Mouse (Mus musculus): ENCODE results near the gene Lgr6. TPM values are rescaled to one million over a fixed set of nuclear protein-coding genes. Genes with fewer than 3 reads are reported as not detected.
A peak's percentile ranks its signal among the peaks of the same experiment; 100 is the strongest.

Gene Lgr6
- polyA plus RNA-seq, 1 experiment from 2014 or later, result 1.2 TPM

- no peak for DNase-seq (ENCODE audit: low spot score)
- whole genome bisulfite sequencing, result 83% methylated on average over 10 of the region's 10 CpGs
- H3K9ac ChIP-seq, result no peak overlapping the region
- no peaks in the 10 kb centered on the region for H3K9me3 ChIP-seq (ENCODE audit: control insufficient read depth, low read length)
- H3K27ac ChIP-seq, result no peak overlapping the region
- H3K4me3 ChIP-seq (replicated peaks; ENCODE audit: low read length), result no peak overlapping the region
- ATAC-seq (ENCODE audit: low FRiP score), result no peak
- no peak overlapping the region for H3K4me2 ChIP-seq (replicated peaks)
- no peaks in the 10 kb centered on the region for H3K36me3 ChIP-seq (replicated peaks; ENCODE audit: control insufficient read depth, insufficient read depth)
- peaks cover 22% of the 10 kb centered on the region for H3K27me3 ChIP-seq (ENCODE audit: control insufficient read depth, insufficient read depth, low read length)
- no peaks in the 10 kb centered on the region for H3K4me1 ChIP-seq (replicated peaks; ENCODE audit: control insufficient read depth, insufficient read depth, low read length)
These were observed 15.4 kb downstream of the Lgr6 start for GRCm38 (mm10) chr1:135089626-135090025.

- 62% methylated on average over 1 of the region's 1 CpGs for WGBS
- no peak for ATAC-seq (ENCODE audit: low FRiP score)
- H3K4me1 ChIP-seq (replicated peaks; ENCODE audit: control insufficient read depth, insufficient read depth, low read length), result no peaks in the 10 kb centered on the region
These were observed 17.7 kb downstream of the Lgr6 start for GRCm38 (mm10) chr1:135087414-135087813.

GRCm38 (mm10) chr1:135086015-135086414 lies 19.1 kb downstream of the Lgr6 start:
- ATAC-seq (ENCODE audit: low FRiP score) (no peak), DNase-seq (ENCODE audit: low spot score) (no peak)
- Histone ChIP-seq H3K27me3 (ENCODE audit: control insufficient read depth, insufficient read depth, low read length) (peaks cover 23% of the 10 kb centered on the region), H3K9me3 (ENCODE audit: control insufficient read depth, low read length) (no peaks in the 10 kb centered on the region), H3K4me3 (replicated peaks; ENCODE audit: low read length) (no peak overlapping the region), H3K27ac (no peak overlapping the region), H3K4me1 (replicated peaks; ENCODE audit: control insufficient read depth, insufficient read depth, low read length) (no peaks in the 10 kb centered on the region), H3K4me2 (replicated peaks) (no peak overlapping the region), H3K9ac (no peak overlapping the region), H3K36me3 (replicated peaks; ENCODE audit: control insufficient read depth, insufficient read depth) (no peaks in the 10 kb centered on the region)
- 42% methylated on average over 7 of the region's 7 CpGs for WGBS

More at GRCm38 (mm10) chr1:135087414-135087813, 17.7 kb downstream of the Lgr6 start:
- no peaks in the 10 kb centered on the region for H3K9me3 ChIP-seq (ENCODE audit: control insufficient read depth, low read length)
- H3K4me3 ChIP-seq (replicated peaks; ENCODE audit: low read length), result no peak overlapping the region
- H3K36me3 ChIP-seq (replicated peaks; ENCODE audit: control insufficient read depth, insufficient read depth), result no peaks in the 10 kb centered on the region
- H3K9ac ChIP-seq, result no peak overlapping the region
- no peak overlapping the region for H3K4me2 ChIP-seq (replicated peaks)
- no peak overlapping the region for H3K27ac ChIP-seq
- H3K27me3 ChIP-seq (ENCODE audit: control insufficient read depth, insufficient read depth, low read length), result peaks cover 23% of the 10 kb centered on the region
- DNase-seq (ENCODE audit: low spot score), result no peak

GRCm38 (mm10) chr1:135085296-135085871 lies 19.7 kb downstream of the Lgr6 start:
- 23% methylated on average over 28 of the region's 28 CpGs for WGBS

GRCm38 (mm10) chr1:135083465-135083864 lies 21.6 kb downstream of the Lgr6 start:
- Histone ChIP-seq H3K27ac (no peak overlapping the region), H3K4me2 (replicated peaks) (no peak overlapping the region), H3K4me1 (replicated peaks; ENCODE audit: control insufficient read depth, insufficient read depth, low read length) (no peaks in the 10 kb centered on the region), H3K9me3 (ENCODE audit: control insufficient read depth, low read length) (no peaks in the 10 kb centered on the region), H3K36me3 (replicated peaks; ENCODE audit: control insufficient read depth, insufficient read depth) (no peaks in the 10 kb centered on the region), H3K27me3 (ENCODE audit: control insufficient read depth, insufficient read depth, low read length) (peaks cover 23% of the 10 kb centered on the region), H3K4me3 (replicated peaks; ENCODE audit: low read length) (no peak overlapping the region), H3K9ac (no peak overlapping the region)
- DNase-seq (ENCODE audit: low spot score) (no peak), ATAC-seq (ENCODE audit: low FRiP score) (no peak)
- 70% methylated on average over 9 of the region's 9 CpGs for WGBS

More at GRCm38 (mm10) chr1:135085296-135085871, 19.7 kb downstream of the Lgr6 start:
- DNase-seq (ENCODE audit: low spot score) (no peak), ATAC-seq (ENCODE audit: low FRiP score) (no peak)
- Histone ChIP-seq H3K27me3 (ENCODE audit: control insufficient read depth, insufficient read depth, low read length) (peaks cover 23% of the 10 kb centered on the region), H3K4me1 (replicated peaks; ENCODE audit: control insufficient read depth, insufficient read depth, low read length) (no peaks in the 10 kb centered on the region), H3K4me3 (replicated peaks; ENCODE audit: low read length) (no peak overlapping the region), H3K27ac (no peak overlapping the region), H3K36me3 (replicated peaks; ENCODE audit: control insufficient read depth, insufficient read depth) (no peaks in the 10 kb centered on the region), H3K9ac (no peak overlapping the region), H3K4me2 (replicated peaks) (0 out of 2 replicates have a peak overlapping the region, but pooled peaks have one; percentile 7), H3K9me3 (ENCODE audit: control insufficient read depth, low read length) (no peaks in the 10 kb centered on the region)

- H3K36me3 ChIP-seq (replicated peaks; ENCODE audit: control insufficient read depth, insufficient read depth), result no peaks in the 10 kb centered on the region
- no peak overlapping the region for H3K27ac ChIP-seq
- peaks cover 23% of the 10 kb centered on the region for H3K27me3 ChIP-seq (ENCODE audit: control insufficient read depth, insufficient read depth, low read length)
- no peak overlapping the region for H3K9ac ChIP-seq
- DNase-seq (ENCODE audit: low spot score) (no peak), ATAC-seq (ENCODE audit: low FRiP score) (no peak)
- no peaks in the 10 kb centered on the region for H3K9me3 ChIP-seq (ENCODE audit: control insufficient read depth, low read length)
- H3K4me1 ChIP-seq (replicated peaks; ENCODE audit: control insufficient read depth, insufficient read depth, low read length), result no peaks in the 10 kb centered on the region
- no peak overlapping the region for H3K4me3 ChIP-seq (replicated peaks; ENCODE audit: low read length)
- H3K4me2 ChIP-seq (replicated peaks), result no peak overlapping the region
- 76% methylated on average over 3 of the region's 3 CpGs for WGBS
These were observed 22.8 kb downstream of the Lgr6 start for GRCm38 (mm10) chr1:135082267-135082666.

- WGBS, result 46% methylated on average over 2 of the region's 2 CpGs
- Histone ChIP-seq H3K27me3 (ENCODE audit: control insufficient read depth, insufficient read depth, low read length) (no peaks in the 10 kb centered on the region), H3K9ac (no peak overlapping the region), H3K4me3 (replicated peaks; ENCODE audit: low read length) (no peak overlapping the region), H3K9me3 (ENCODE audit: control insufficient read depth, low read length) (no peaks in the 10 kb centered on the region), H3K4me1 (replicated peaks; ENCODE audit: control insufficient read depth, insufficient read depth, low read length) (no peaks in the 10 kb centered on the region), H3K4me2 (replicated peaks) (no peak overlapping the region), H3K27ac (no peak overlapping the region), H3K36me3 (replicated peaks; ENCODE audit: control insufficient read depth, insufficient read depth) (no peaks in the 10 kb centered on the region)
- ATAC-seq (ENCODE audit: low FRiP score) (no peak), DNase-seq (ENCODE audit: low spot score) (no peak)
These were observed 26.1 kb downstream of the Lgr6 start for GRCm38 (mm10) chr1:135079021-135079420.

GRCm38 (mm10) chr1:135076470-135076869 lies 28.6 kb downstream of the Lgr6 start:
- H3K4me1 ChIP-seq (replicated peaks; ENCODE audit: control insufficient read depth, insufficient read depth, low read length), result no peaks in the 10 kb centered on the region
- H3K4me2 ChIP-seq (replicated peaks), result no peak overlapping the region
- H3K27ac ChIP-seq, result no peak overlapping the region
- no peaks in the 10 kb centered on the region for H3K27me3 ChIP-seq (ENCODE audit: control insufficient read depth, insufficient read depth, low read length)
- no peaks in the 10 kb centered on the region for H3K36me3 ChIP-seq (replicated peaks; ENCODE audit: control insufficient read depth, insufficient read depth)
- no peak for ATAC-seq (ENCODE audit: low FRiP score)
- 63% methylated on average over 5 of the region's 5 CpGs for WGBS
- H3K9me3 ChIP-seq (ENCODE audit: control insufficient read depth, low read length), result no peaks in the 10 kb centered on the region
- no peak for DNase-seq (ENCODE audit: low spot score)
- no peak overlapping the region for H3K9ac ChIP-seq
- no peak overlapping the region for H3K4me3 ChIP-seq (replicated peaks; ENCODE audit: low read length)

- H3K36me3 ChIP-seq (replicated peaks; ENCODE audit: control insufficient read depth, insufficient read depth), result no peaks in the 10 kb centered on the region
- no peak overlapping the region for H3K4me2 ChIP-seq (replicated peaks)
- no peak overlapping the region for H3K9ac ChIP-seq
- no peaks in the 10 kb centered on the region for H3K4me1 ChIP-seq (replicated peaks; ENCODE audit: control insufficient read depth, insufficient read depth, low read length)
- no peaks in the 10 kb centered on the region for H3K27me3 ChIP-seq (ENCODE audit: control insufficient read depth, insufficient read depth, low read length)
- no peak overlapping the region for H3K4me3 ChIP-seq (replicated peaks; ENCODE audit: low read length)
- no peak for DNase-seq (ENCODE audit: low spot score)
- no peak overlapping the region for H3K27ac ChIP-seq
- H3K9me3 ChIP-seq (ENCODE audit: control insufficient read depth, low read length), result no peaks in the 10 kb centered on the region
- whole genome bisulfite sequencing, result 100% methylated on average over 1 of the region's 1 CpGs
- no peak for ATAC-seq (ENCODE audit: low FRiP score)
These were observed 29.8 kb downstream of the Lgr6 start for GRCm38 (mm10) chr1:135075270-135075669.

- Histone ChIP-seq H3K4me1 (replicated peaks; ENCODE audit: control insufficient read depth, insufficient read depth, low read length) (no peaks in the 10 kb centered on the region), H3K27me3 (ENCODE audit: control insufficient read depth, insufficient read depth, low read length) (no peaks in the 10 kb centered on the region), H3K27ac (no peak overlapping the region), H3K4me3 (replicated peaks; ENCODE audit: low read length) (no peak overlapping the region), H3K36me3 (replicated peaks; ENCODE audit: control insufficient read depth, insufficient read depth) (no peaks in the 10 kb centered on the region), H3K4me2 (replicated peaks) (no peak overlapping the region), H3K9ac (no peak overlapping the region), H3K9me3 (ENCODE audit: control insufficient read depth, low read length) (no peaks in the 10 kb centered on the region)
- WGBS, result 58% methylated on average over 5 of the region's 5 CpGs
- DNase-seq (ENCODE audit: low spot score) (no peak), ATAC-seq (ENCODE audit: low FRiP score) (no peak)
These were observed 32.4 kb downstream of the Lgr6 start for GRCm38 (mm10) chr1:135072643-135073042.

All from hindbrain, embryonic 14.5 days (tissue).